Mouse (Mus musculus) neural tube, embryonic 12.5 days (tissue): ENCODE data around the gene Lurap1. TPM values are rescaled to one million over a fixed set of nuclear protein-coding genes. Genes with fewer than 3 reads are reported as not detected.

Experiments
- ATAC-seq: fragments of 200-750 bp; cut with Nextera tagmentation; 2 replicates; pipeline ENCODE4 v1.8.0; 2017; ENCODE audit warnings: low read depth, mild to moderate bottlenecking, moderate TSS enrichment, moderate library complexity; ENCODE audit not compliant: low FRiP score
- H3K27ac ChIP-seq: fragments of 300-500 bp; sonication (generic); 2 replicates; pipeline ENCODE4 v1.5.1; 2016
- H3K27me3 ChIP-seq: fragments of 300-500 bp; sonication (generic); replicated peaks from 2 replicates; pipeline ENCODE4 v1.6.1; 2016; ENCODE audit warnings: mild to moderate bottlenecking
- H3K36me3 ChIP-seq: fragments of 300-500 bp; sonication (generic); 2 replicates; pipeline ENCODE4 v1.6.1; 2016; ENCODE audit warnings: mild to moderate bottlenecking
- H3K4me1 ChIP-seq: fragments of 300-500 bp; sonication (generic); 2 replicates; pipeline ENCODE4 v1.6.1; 2016
- H3K4me2 ChIP-seq: fragments of 300-500 bp; sonication (generic); replicated peaks from 2 replicates; pipeline ENCODE4 v1.6.1; 2016; ENCODE audit warnings: mild to moderate bottlenecking
- H3K4me3 ChIP-seq: fragments of 300-500 bp; sonication (generic); 2 replicates; pipeline ENCODE4 v1.5.1; 2016
- H3K9ac ChIP-seq: fragments of 300-500 bp; sonication (generic); 2 replicates; pipeline ENCODE4 v1.6.1; 2016; ENCODE audit warnings: mild to moderate bottlenecking
- H3K9me3 ChIP-seq: fragments of 300-500 bp; sonication (generic); 2 replicates; pipeline ENCODE4 v1.6.1; 2016; ENCODE audit warnings: mild to moderate bottlenecking
- WGBS: fragments of 180-500 bp; shearing (Covaris S2); methylation state at CpG from one replicate; pipeline ENCODE4 v1.1.7; 2016; 5-methylcytosine and 5-hydroxymethylcytosine counted together
- polyA plus RNA-seq: library from polyadenylated mRNA; unstranded; fragments of >200 nt; fragmentation: Nextera tagmentation; extraction: Ambion mirVana; gene quantifications from 2 replicates; pipeline ENCODE4 v1.2.1, GENCODE M21; 2016

The Lurap1 gene
- polyA plus RNA-seq, 1 experiment from 2014 or later = 1.6 TPM

GRCm38 (mm10) chr4:116150862-116151221, 296 bp downstream of the Lurap1 start:
- ATAC-seq = no peak; the same call in 1 of the 2 replicates
- 24% methylated on average over 4 of the region's 4 CpGs for WGBS
- Histone ChIP-seq H3K4me3 (peak overlapping the region; percentile 72), H3K4me1 (peaks cover 8% of the 10 kb centered on the region), H3K36me3 (peaks cover 41% of the 10 kb centered on the region), H3K9ac (peak overlapping the region; percentile 88), H3K4me2 (peak overlapping the region; percentile 60), H3K27me3 (no peaks in the 10 kb centered on the region), H3K9me3 (no peaks in the 10 kb centered on the region), H3K27ac (no peak overlapping the region; the same call in 1 of the 2 replicates)

GRCm38 (mm10) chr4:116150156-116150861, 829 bp downstream of the Lurap1 start:
- Histone ChIP-seq H3K36me3 (peaks cover 36% of the 10 kb centered on the region), H3K4me3 (peak overlapping the region; percentile 72), H3K9ac (peak overlapping the region; percentile 88), H3K27me3 (no peaks in the 10 kb centered on the region), H3K4me1 (peaks cover 8% of the 10 kb centered on the region), H3K9me3 (no peaks in the 10 kb centered on the region), H3K27ac (peak overlapping the region; percentile 57; the same call in 1 of the 2 replicates), H3K4me2 (peak overlapping the region; percentile 60)
- peak; percentile 82 for ATAC-seq
- WGBS = under 1% methylated on average over 64 of the region's 73 CpGs

GRCm38 (mm10) chr4:116149812-116150155, 1.4 kb downstream of the Lurap1 start:
- Histone ChIP-seq H3K4me1 (peaks cover 8% of the 10 kb centered on the region), H3K36me3 (peaks cover 30% of the 10 kb centered on the region), H3K27ac (0 out of 2 replicates have a peak overlapping the region, but pooled peaks have one; percentile 57), H3K4me2 (peak overlapping the region; percentile 60), H3K4me3 (peak overlapping the region; percentile 72), H3K9ac (peak overlapping the region; percentile 88), H3K27me3 (no peaks in the 10 kb centered on the region), H3K9me3 (no peaks in the 10 kb centered on the region)
- 24% methylated on average over 6 of the region's 6 CpGs for WGBS
- peak; percentile 7; the same call in 1 of the 2 replicates for ATAC-seq

- ATAC-seq = peak; percentile 69; the same call in 1 of the 2 replicates
- under 1% methylated on average over 46 of the region's 47 CpGs for WGBS
- no peaks in the 10 kb centered on the region for H3K9me3 ChIP-seq
- peaks cover 15% of the 10 kb centered on the region for H3K27me3 ChIP-seq
- no peaks in the 10 kb centered on the region for H3K36me3 ChIP-seq
- H3K4me3 ChIP-seq = peak overlapping the region; percentile 60
- peaks cover 12% of the 10 kb centered on the region; the same call in 1 of the 2 replicates for H3K4me1 ChIP-seq
- H3K27ac ChIP-seq = no peak overlapping the region
- H3K9ac ChIP-seq = peak overlapping the region; percentile 67
- H3K4me2 ChIP-seq = peak overlapping the region; percentile 93
These were observed 7.0 kb downstream of the Lurap1 start for GRCm38 (mm10) chr4:116143891-116144717.

- no peak overlapping the region for H3K9ac ChIP-seq
- WGBS = 10% methylated on average over 7 of the region's 7 CpGs
- H3K4me2 ChIP-seq = peak overlapping the region; percentile 93
- no peak overlapping the region for H3K27ac ChIP-seq
- H3K27me3 ChIP-seq = peaks cover 15% of the 10 kb centered on the region
- no peaks in the 10 kb centered on the region for H3K36me3 ChIP-seq
- no peak for ATAC-seq
- H3K4me3 ChIP-seq = no peak overlapping the region
- H3K9me3 ChIP-seq = no peaks in the 10 kb centered on the region
- peaks cover 12% of the 10 kb centered on the region; the same call in 1 of the 2 replicates for H3K4me1 ChIP-seq
These were observed 7.8 kb downstream of the Lurap1 start for GRCm38 (mm10) chr4:116143317-116143811.

GRCm38 (mm10) chr4:116142269-116142668, 8.9 kb downstream of the Lurap1 start:
- no peaks in the 10 kb centered on the region for H3K9me3 ChIP-seq
- no peaks in the 10 kb centered on the region for H3K36me3 ChIP-seq
- WGBS = 68% methylated on average over 7 of the region's 7 CpGs
- no peak overlapping the region for H3K4me2 ChIP-seq
- no peak for ATAC-seq
- H3K4me1 ChIP-seq = peaks cover 12% of the 10 kb centered on the region; the same call in 1 of the 2 replicates
- no peak overlapping the region for H3K9ac ChIP-seq
- H3K4me3 ChIP-seq = no peak overlapping the region
- no peak overlapping the region for H3K27ac ChIP-seq
- peaks cover 15% of the 10 kb centered on the region for H3K27me3 ChIP-seq

- H3K4me1 ChIP-seq = peaks cover 12% of the 10 kb centered on the region; the same call in 1 of the 2 replicates
- peaks cover 15% of the 10 kb centered on the region for H3K27me3 ChIP-seq
- no peak for ATAC-seq
- WGBS = 66% methylated on average over 1 of the region's 1 CpGs
- no peaks in the 10 kb centered on the region for H3K9me3 ChIP-seq
- H3K36me3 ChIP-seq = no peaks in the 10 kb centered on the region
- no peak overlapping the region for H3K4me2 ChIP-seq
- H3K9ac ChIP-seq = no peak overlapping the region
- H3K4me3 ChIP-seq = no peak overlapping the region
- H3K27ac ChIP-seq = no peak overlapping the region
These were observed 9.4 kb downstream of the Lurap1 start for GRCm38 (mm10) chr4:116141736-116142135.

- H3K27ac ChIP-seq = no peak overlapping the region
- peaks cover 15% of the 10 kb centered on the region for H3K27me3 ChIP-seq
- no peaks in the 10 kb centered on the region for H3K9me3 ChIP-seq
- no peak for ATAC-seq
- no peak overlapping the region for H3K9ac ChIP-seq
- WGBS = 85% methylated on average over 7 of the region's 7 CpGs
- H3K4me1 ChIP-seq = peaks cover 12% of the 10 kb centered on the region; the same call in 1 of the 2 replicates
- no peak overlapping the region for H3K4me2 ChIP-seq
- H3K36me3 ChIP-seq = no peaks in the 10 kb centered on the region
- no peak overlapping the region for H3K4me3 ChIP-seq
These were observed 10.2 kb downstream of the Lurap1 start for GRCm38 (mm10) chr4:116140801-116141574.

GRCm38 (mm10) chr4:116137421-116137996, 13.6 kb downstream of the Lurap1 start:
- no peaks in the 10 kb centered on the region for H3K36me3 ChIP-seq
- no peaks in the 10 kb centered on the region for H3K4me1 ChIP-seq
- H3K4me2 ChIP-seq = no peak overlapping the region
- H3K9me3 ChIP-seq = no peaks in the 10 kb centered on the region
- no peak overlapping the region for H3K4me3 ChIP-seq
- 59% methylated on average over 13 of the region's 13 CpGs for WGBS
- no peak overlapping the region for H3K9ac ChIP-seq
- no peak overlapping the region for H3K27ac ChIP-seq
- no peak for ATAC-seq
- no peaks in the 10 kb centered on the region for H3K27me3 ChIP-seq

GRCm38 (mm10) chr4:116134990-116135389, 16.1 kb downstream of the Lurap1 start:
- H3K4me1 ChIP-seq = no peaks in the 10 kb centered on the region
- no peaks in the 10 kb centered on the region for H3K27me3 ChIP-seq
- no peak overlapping the region for H3K4me3 ChIP-seq
- no peak for ATAC-seq
- no peaks in the 10 kb centered on the region for H3K9me3 ChIP-seq
- 45% methylated on average over 2 of the region's 2 CpGs for WGBS
- no peak overlapping the region for H3K27ac ChIP-seq
- no peak overlapping the region for H3K9ac ChIP-seq
- no peak overlapping the region for H3K4me2 ChIP-seq
- no peaks in the 10 kb centered on the region for H3K36me3 ChIP-seq

GRCm38 (mm10) chr4:116133126-116133525, 18.0 kb downstream of the Lurap1 start:
- H3K4me3 ChIP-seq = no peak overlapping the region
- no peak for ATAC-seq
- H3K36me3 ChIP-seq = no peaks in the 10 kb centered on the region
- no peaks in the 10 kb centered on the region for H3K4me1 ChIP-seq
- 79% methylated on average over 4 of the region's 4 CpGs for WGBS
- no peak overlapping the region for H3K27ac ChIP-seq
- H3K27me3 ChIP-seq = no peaks in the 10 kb centered on the region
- no peaks in the 10 kb centered on the region for H3K9me3 ChIP-seq
- no peak overlapping the region for H3K9ac ChIP-seq
- no peak overlapping the region for H3K4me2 ChIP-seq
